Mouse (Mus musculus): ENCODE measurements around the gene Tspyl1. TPM values are rescaled to one million over a fixed set of nuclear protein-coding genes. Genes with fewer than 3 reads are reported as not detected.
"Not testable (repeated sequence)": the region's sequence is repeated elsewhere in the genome, so short reads cannot be mapped to it uniquely, and the experiment has no call there.

Tspyl1 gene
- 64.9 and 69.7 TPM in 2 replicates for polyA plus RNA-seq (2015; fragmentation: Nextera tagmentation; extraction: Ambion mirVana)

DNA sequence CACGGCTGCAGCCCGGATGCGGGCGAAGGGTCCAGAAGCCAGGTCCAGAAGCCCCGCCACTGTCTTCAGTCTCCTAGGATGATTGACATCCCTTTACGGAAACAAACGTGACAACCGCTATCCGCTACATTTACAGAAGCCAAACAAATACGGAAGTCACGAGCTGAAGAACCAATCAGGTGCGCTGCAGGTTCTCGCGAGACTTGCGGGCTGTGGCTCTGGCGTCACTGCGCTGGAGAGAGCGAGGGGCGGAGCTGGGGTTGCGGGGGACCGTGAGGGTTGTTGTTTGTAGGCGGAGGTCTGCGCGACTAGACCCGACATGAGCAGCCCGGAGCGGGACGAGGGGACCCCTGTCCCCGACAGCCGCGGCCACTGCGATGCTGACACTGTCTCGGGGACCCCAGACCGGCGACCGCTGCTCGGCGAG is at the start of gene Tspyl1:
Tspyl1 (plus strand) TSS at position 229 of the 427 bp plus-strand sequence.
- ATAC-seq (ENCODE audit: insufficient read depth, low FRiP score, low read depth) = peak; percentile 97
- peak within 1 kb of the TSS; percentile 60 for H3K27ac ChIP-seq
- H3K27me3 ChIP-seq (replicated peaks) = no peaks in the 10 kb centered on the region
- H3K36me3 ChIP-seq = no peaks in the 10 kb centered on the region
- H3K4me2 ChIP-seq = peak within 1 kb of the TSS; percentile 86
- H3K9ac ChIP-seq = peak within 1 kb of the TSS; percentile 87
- H3K9me3 ChIP-seq = no peaks in the 10 kb centered on the region
- H3K4me3 ChIP-seq (replicated peaks) = peak within 1 kb of the TSS; percentile 85
- H3K4me1 ChIP-seq = peaks cover 12% of the 10 kb centered on the region; the same call in 1 of the 2 replicates
- WGBS = under 1% methylated on average over 37 of the region's 38 CpGs

DNA sequence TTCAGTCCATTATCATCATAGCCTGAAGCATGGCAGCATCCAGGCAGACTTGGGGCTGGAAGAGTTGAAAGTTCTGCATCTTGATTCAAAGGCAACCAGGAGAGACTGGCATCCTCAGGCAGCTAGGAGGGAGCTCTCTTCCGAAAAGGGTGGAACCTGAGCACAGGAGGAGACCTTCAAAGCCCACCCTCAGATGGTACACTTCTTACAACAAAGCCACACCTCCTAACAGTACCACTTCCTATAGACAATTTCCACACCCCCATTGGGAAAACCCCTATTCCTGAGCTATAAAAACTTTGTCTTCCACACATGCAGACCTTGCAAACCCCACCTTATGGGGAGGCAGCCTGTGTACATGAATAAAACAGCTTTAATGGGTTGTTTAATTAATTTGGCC is 48.6 kb upstream of the Tspyl1 start:
- no peaks in the 10 kb centered on the region for H3K9me3 ChIP-seq
- H3K4me1 ChIP-seq = no peaks in the 10 kb centered on the region
- no peak overlapping the region for H3K27ac ChIP-seq
- no peak overlapping the region for H3K4me2 ChIP-seq
- no peak for ATAC-seq (ENCODE audit: insufficient read depth, low FRiP score, low read depth)
- H3K27me3 ChIP-seq (replicated peaks) = no peaks in the 10 kb centered on the region
- H3K4me3 ChIP-seq (replicated peaks) = no peak overlapping the region
- no peak overlapping the region for H3K9ac ChIP-seq
- H3K36me3 ChIP-seq = no peaks in the 10 kb centered on the region
- WGBS = 68% methylated on average over 1 of the region's 1 CpGs

DNA sequence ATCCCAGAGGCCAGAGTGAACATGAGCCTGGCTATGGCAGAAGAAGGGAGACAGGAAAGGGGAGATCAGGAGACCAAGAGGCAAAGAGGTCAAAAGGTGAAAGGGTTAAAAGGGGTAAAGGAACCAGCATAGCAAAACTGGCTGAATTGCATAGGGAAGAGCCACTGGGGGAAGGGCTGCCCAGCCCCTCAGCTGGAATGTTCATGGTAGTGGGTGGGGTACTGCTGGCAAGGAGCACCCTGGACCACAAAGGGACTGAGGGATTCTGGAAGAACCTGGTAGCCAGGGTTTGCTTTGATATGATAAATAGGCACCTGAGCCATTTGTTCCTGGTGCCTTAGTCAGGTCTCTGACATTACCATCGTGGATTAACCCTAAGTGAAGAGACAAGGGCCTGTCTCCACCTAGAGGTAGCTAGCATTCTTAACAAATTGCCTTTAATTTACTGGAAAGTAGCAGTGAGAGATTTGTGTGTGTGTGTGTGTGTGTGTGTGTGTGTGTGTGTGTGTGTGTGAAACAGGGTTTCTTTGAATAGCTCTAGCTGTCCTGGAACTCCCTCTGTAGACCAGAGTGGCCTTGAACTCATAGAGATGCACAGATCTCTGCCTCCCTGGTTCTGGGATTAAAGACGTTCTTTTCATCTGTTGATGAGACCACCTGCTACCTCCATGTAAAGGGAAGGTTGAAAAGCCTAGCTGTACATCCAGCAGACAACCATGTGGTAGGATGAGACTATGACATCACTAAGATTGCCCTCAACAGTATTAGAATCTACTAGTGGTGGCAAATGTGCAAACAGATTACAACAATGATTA is 47.9 kb upstream of the Tspyl1 start:
- H3K9me3 ChIP-seq = no peaks in the 10 kb centered on the region
- no peak overlapping the region for H3K9ac ChIP-seq
- H3K4me2 ChIP-seq = no peak overlapping the region
- no peaks in the 10 kb centered on the region for H3K27me3 ChIP-seq (replicated peaks)
- no peak overlapping the region for H3K4me3 ChIP-seq (replicated peaks)
- WGBS = 27% methylated on average over 2 of the region's 2 CpGs
- no peak for ATAC-seq (ENCODE audit: insufficient read depth, low FRiP score, low read depth)
- H3K27ac ChIP-seq = no peak overlapping the region
- no peaks in the 10 kb centered on the region for H3K4me1 ChIP-seq
- H3K36me3 ChIP-seq = no peaks in the 10 kb centered on the region

DNA sequence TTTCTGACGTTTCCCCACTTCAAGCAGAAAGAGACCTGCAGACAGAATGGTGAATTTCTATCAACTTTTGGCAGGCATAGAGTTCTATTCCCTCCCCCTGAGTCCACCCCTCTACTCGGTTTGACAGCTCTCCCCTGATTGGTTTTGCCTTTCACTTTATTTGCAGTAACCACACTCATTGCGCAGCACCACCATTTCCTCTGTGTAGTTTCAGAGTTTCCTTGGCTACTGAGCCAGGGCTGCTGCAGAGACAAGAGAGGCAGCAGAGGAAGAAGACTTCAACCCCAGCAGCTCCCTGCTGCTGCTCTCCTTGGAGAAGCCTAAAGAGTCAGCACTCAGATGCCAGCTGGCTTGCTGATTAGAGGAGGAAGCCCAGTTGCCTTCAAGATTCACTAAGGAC is 46.6 kb upstream of the Tspyl1 start:
- H3K36me3 ChIP-seq = no peaks in the 10 kb centered on the region
- no peak overlapping the region for H3K27ac ChIP-seq
- no peaks in the 10 kb centered on the region for H3K4me1 ChIP-seq
- ATAC-seq (ENCODE audit: insufficient read depth, low FRiP score, low read depth) = no peak
- 31% methylated on average over 3 of the region's 3 CpGs for WGBS
- no peaks in the 10 kb centered on the region for H3K27me3 ChIP-seq (replicated peaks)
- no peak overlapping the region for H3K4me2 ChIP-seq
- H3K9me3 ChIP-seq = no peaks in the 10 kb centered on the region
- H3K4me3 ChIP-seq (replicated peaks) = no peak overlapping the region
- H3K9ac ChIP-seq = no peak overlapping the region

DNA sequence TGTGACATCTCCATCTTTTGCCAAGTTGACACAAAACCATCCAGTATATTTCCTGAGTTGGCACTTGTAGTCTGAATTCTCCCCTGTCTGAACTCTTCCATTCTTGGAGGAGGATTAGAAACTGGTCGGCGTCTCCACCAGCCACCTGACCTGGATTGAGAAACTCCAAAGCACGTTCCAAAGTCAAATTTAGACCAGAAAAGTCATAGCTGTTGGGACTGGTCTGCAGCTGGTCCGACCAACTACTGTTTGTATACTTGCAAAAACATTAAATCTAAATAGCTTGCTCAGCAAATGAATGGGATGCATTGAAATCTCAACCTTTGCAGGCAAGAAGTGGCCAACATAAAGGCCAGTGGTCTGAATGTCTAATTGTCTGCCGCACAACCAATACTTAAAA is 45.4 kb upstream of the Tspyl1 start:
- H3K9me3 ChIP-seq = no peaks in the 10 kb centered on the region
- H3K36me3 ChIP-seq = no peaks in the 10 kb centered on the region
- H3K4me3 ChIP-seq (replicated peaks) = no peak overlapping the region
- H3K4me2 ChIP-seq = no peak overlapping the region
- H3K27me3 ChIP-seq (replicated peaks) = no peaks in the 10 kb centered on the region
- WGBS = 76% methylated on average over 5 of the region's 5 CpGs
- H3K4me1 ChIP-seq = no peaks in the 10 kb centered on the region
- ATAC-seq (ENCODE audit: insufficient read depth, low FRiP score, low read depth) = no peak
- no peak overlapping the region for H3K27ac ChIP-seq
- H3K9ac ChIP-seq = no peak overlapping the region

DNA sequence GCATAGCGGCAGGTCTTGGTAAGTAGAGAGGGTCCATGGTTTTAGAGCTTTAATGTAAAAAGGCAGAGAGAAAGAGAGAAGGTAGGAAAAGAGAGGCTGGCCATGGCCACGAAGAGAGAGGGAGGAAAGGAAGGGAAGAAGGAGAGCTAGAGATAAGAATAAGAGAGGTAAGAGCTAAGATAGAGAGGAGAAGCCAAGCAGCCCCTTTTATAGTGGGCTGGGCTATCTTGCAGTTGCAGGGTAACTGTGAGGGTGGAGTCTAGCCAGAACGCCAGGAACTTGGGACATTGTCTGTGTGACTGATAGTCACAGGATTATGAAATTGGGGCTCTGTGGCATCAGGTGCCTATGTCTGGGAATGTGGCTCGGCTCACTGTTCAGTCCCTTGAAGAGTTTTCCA is 43.5 kb upstream of the Tspyl1 start:
- no peaks in the 10 kb centered on the region for H3K27me3 ChIP-seq (replicated peaks)
- 0 out of 2 replicates have a peak, but pooled peaks have one; percentile 31 for ATAC-seq (ENCODE audit: insufficient read depth, low FRiP score, low read depth)
- 65% methylated on average over 4 of the region's 4 CpGs for WGBS
- no peak overlapping the region for H3K4me3 ChIP-seq (replicated peaks)
- no peak overlapping the region for H3K27ac ChIP-seq
- H3K36me3 ChIP-seq = no peaks in the 10 kb centered on the region
- no peak overlapping the region for H3K4me2 ChIP-seq
- no peak overlapping the region for H3K9ac ChIP-seq
- no peaks in the 10 kb centered on the region for H3K9me3 ChIP-seq
- no peaks in the 10 kb centered on the region for H3K4me1 ChIP-seq

DNA sequence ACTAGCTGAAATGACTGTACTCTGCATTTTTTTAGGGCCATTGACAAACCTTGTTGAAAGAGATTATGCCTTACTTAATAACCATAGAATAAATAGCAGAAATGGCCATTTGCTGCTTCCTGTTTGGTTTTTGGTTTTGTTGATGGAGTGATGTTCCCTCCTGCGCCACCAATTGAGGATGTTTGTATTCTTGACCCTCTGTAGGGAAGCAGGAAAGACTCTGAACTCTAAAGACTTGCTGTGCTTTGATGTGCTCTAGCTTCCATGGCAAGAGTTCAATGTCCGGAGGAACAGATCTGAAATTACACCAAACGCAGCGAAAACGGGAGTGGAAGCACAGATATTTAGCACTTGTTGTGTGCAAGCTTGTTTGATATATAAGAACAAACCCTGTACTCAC is 37.2 kb upstream of the Tspyl1 start:
- no peak overlapping the region for H3K27ac ChIP-seq
- no peak overlapping the region for H3K4me3 ChIP-seq (replicated peaks)
- H3K36me3 ChIP-seq = no peaks in the 10 kb centered on the region
- no peaks in the 10 kb centered on the region for H3K27me3 ChIP-seq (replicated peaks)
- no peak overlapping the region for H3K9ac ChIP-seq
- WGBS = 66% methylated on average over 5 of the region's 5 CpGs
- no peaks in the 10 kb centered on the region for H3K4me1 ChIP-seq
- no peak for ATAC-seq (ENCODE audit: insufficient read depth, low FRiP score, low read depth)
- no peak overlapping the region for H3K4me2 ChIP-seq
- H3K9me3 ChIP-seq = no peaks in the 10 kb centered on the region

DNA sequence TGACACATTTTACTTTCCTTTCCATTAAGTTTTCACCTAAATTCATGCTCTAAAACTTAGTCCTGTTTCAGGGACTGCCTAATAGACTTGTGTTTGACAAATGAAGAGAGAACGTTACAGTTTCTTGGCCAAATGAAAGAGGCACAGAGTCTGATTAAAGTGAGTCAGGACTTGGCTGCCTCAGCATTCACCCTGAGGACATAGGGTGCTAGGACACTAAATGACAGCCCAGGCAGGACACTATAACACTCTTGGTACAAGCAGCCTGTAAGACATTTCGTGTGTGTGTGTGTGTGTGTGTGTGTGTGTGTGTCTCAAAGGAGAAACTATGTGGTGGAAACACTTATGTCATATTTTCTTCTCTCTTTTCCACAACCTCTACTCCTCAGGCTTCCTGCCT is 35.9 kb upstream of the Tspyl1 start:
- H3K4me1 ChIP-seq = no peaks in the 10 kb centered on the region
- no peak overlapping the region for H3K27ac ChIP-seq
- H3K4me2 ChIP-seq = no peak overlapping the region
- H3K9ac ChIP-seq = no peak overlapping the region
- no peaks in the 10 kb centered on the region for H3K36me3 ChIP-seq
- 76% methylated on average over 2 of the region's 2 CpGs for WGBS
- no peak overlapping the region for H3K4me3 ChIP-seq (replicated peaks)
- H3K9me3 ChIP-seq = no peaks in the 10 kb centered on the region
- H3K27me3 ChIP-seq (replicated peaks) = no peaks in the 10 kb centered on the region
- ATAC-seq (ENCODE audit: insufficient read depth, low FRiP score, low read depth) = no peak

DNA sequence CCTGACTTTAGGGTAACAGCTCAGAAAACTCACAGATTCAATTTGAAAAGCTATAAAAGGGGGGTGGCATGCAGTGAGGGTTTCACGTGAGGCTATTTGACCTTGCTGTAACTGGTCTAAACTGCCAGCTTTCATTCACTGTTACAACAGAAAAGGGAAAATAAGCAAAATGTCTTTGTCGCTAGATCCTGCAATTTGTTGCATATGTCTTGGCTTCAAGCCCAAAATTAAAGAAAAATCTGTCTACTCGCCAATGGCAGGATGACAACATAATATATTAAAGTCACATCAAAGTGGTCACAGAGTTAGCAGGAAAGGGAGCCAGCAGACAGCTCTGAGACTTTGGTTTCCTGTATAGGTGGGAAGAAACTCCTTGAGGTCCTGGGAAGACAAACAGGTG is 34.2 kb upstream of the Tspyl1 start:
- 19% methylated on average over 3 of the region's 3 CpGs for WGBS
- no peak for ATAC-seq (ENCODE audit: insufficient read depth, low FRiP score, low read depth)
- Histone ChIP-seq H3K4me3 (replicated peaks) (no peak overlapping the region), H3K36me3 (no peaks in the 10 kb centered on the region), H3K4me1 (no peaks in the 10 kb centered on the region), H3K27me3 (replicated peaks) (no peaks in the 10 kb centered on the region), H3K9me3 (no peaks in the 10 kb centered on the region), H3K4me2 (no peak overlapping the region), H3K9ac (no peak overlapping the region), H3K27ac (no peak overlapping the region)

DNA sequence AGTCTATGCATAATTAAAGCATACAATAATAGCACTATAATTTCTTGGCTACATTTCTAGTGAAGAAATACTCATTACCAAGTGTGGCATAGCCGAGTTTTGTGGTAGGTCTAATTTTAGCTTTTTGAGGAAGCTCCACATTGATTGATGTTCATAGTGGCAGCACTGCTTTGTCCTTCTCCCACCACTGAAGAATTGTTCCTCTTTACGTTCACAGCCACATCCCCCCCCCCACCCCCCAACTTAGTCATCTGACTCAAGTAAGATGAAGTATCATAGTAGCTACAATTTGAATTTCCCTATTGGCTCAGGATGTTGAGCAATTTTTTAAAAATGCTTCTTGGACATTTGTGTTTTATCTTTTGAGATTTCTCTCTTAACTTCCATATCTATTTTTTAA is 32.4 kb upstream of the Tspyl1 start:
- no peaks in the 10 kb centered on the region for H3K9me3 ChIP-seq
- H3K4me3 ChIP-seq (replicated peaks) = no peak overlapping the region
- H3K36me3 ChIP-seq = no peaks in the 10 kb centered on the region
- H3K9ac ChIP-seq = no peak overlapping the region
- no peak overlapping the region for H3K27ac ChIP-seq
- H3K4me1 ChIP-seq = no peaks in the 10 kb centered on the region
- WGBS = 35% methylated on average over 2 of the region's 2 CpGs
- no peak for ATAC-seq (ENCODE audit: insufficient read depth, low FRiP score, low read depth)
- H3K27me3 ChIP-seq (replicated peaks) = no peaks in the 10 kb centered on the region
- no peak overlapping the region for H3K4me2 ChIP-seq

DNA sequence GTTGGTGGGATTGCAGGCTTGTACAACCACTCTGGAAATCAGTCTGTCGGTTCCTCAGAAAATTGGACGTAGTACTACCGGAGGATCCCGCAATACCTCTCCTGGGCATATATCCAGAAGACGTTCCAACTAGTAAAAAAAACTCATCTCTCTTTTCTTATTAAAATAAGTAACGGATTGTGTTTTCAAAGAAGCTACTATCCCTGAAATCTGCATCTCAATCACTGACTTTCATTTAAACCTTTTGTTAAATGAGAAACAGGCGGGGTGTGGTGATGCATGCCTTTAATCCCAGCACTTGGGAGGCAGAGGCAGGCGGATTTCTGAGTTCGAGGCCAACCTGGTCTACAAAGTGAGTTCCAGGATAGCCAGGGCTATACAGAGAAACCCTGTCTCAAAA is 29.2 kb upstream of the Tspyl1 start:
- not testable (repeated sequence) for H3K4me1 ChIP-seq; H3K27me3 ChIP-seq (replicated peaks); H3K4me3 ChIP-seq (replicated peaks); H3K4me2 ChIP-seq; ATAC-seq (ENCODE audit: insufficient read depth, low FRiP score, low read depth); H3K9me3 ChIP-seq; H3K9ac ChIP-seq; H3K27ac ChIP-seq; H3K36me3 ChIP-seq
- 89% methylated on average over 9 of the region's 9 CpGs for WGBS

DNA sequence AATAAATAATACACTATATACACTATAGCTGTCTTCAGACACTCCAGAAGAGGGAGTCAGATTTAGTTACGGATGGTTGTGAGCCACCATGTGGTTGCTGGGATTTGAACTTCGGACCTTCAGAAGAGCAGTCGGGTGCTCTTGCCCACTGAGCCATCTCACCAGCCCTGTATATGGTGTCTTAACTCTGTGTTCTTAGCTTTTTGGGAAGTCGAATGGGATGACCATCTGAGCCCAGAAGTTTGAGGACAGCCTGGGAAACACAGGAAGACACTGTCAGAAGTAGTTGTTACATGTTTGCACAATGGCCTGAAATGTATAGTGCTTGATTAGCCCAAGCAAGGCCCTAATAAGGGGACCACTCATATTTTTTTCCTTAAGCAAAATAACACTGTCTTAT is 16.9 kb upstream of the Tspyl1 start:
- no peaks in the 10 kb centered on the region for H3K4me1 ChIP-seq
- ATAC-seq (ENCODE audit: insufficient read depth, low FRiP score, low read depth) = no peak
- H3K9me3 ChIP-seq = no peaks in the 10 kb centered on the region
- H3K27ac ChIP-seq = no peak overlapping the region
- WGBS = 85% methylated on average over 4 of the region's 4 CpGs
- no peaks in the 10 kb centered on the region for H3K36me3 ChIP-seq
- H3K4me2 ChIP-seq = no peak overlapping the region
- no peak overlapping the region for H3K9ac ChIP-seq
- H3K4me3 ChIP-seq (replicated peaks) = no peak overlapping the region
- H3K27me3 ChIP-seq (replicated peaks) = no peaks in the 10 kb centered on the region

Measured in stomach, embryonic 15.5 days (tissue).